Mouse (Mus musculus) intestine, embryonic 14.5 days (tissue): Measurements from ENCODE around the gene Chic2. TPM values are rescaled to one million over a fixed set of nuclear protein-coding genes. Genes with fewer than 3 reads are reported as not detected.

Experiments used
- ATAC-seq: fragments of 200-750 bp; cut with Nextera tagmentation; replicated peaks from 2 replicates; pipeline ENCODE4 v1.8.0; 2017; ENCODE audit warnings: low read depth, moderate number of reproducible peaks, moderate TSS enrichment, moderate library complexity; ENCODE audit not compliant: low FRiP score, low TSS enrichment
- DNase-seq: peaks from one replicate; pipeline ENCODE4 v3.0.0-alpha.2; 2018; ENCODE audit warnings: low spot score
- H3K27ac ChIP-seq: fragments of 300-500 bp; sonication (generic); 2 replicates; pipeline ENCODE4 v1.5.1; 2014; ENCODE audit warnings: low read depth, mild to moderate bottlenecking, control low read depth
- H3K27me3 ChIP-seq: fragments of 300-500 bp; sonication (generic); replicated peaks from 2 replicates; pipeline ENCODE4 v1.6.1; 2014; ENCODE audit warnings: low read length, control low read depth; ENCODE audit not compliant: control insufficient read depth, insufficient read depth
- H3K36me3 ChIP-seq: fragments of 300-500 bp; sonication (generic); 2 replicates; pipeline ENCODE4 v1.6.1; 2014; ENCODE audit warnings: low read length, control low read depth; ENCODE audit not compliant: control insufficient read depth, insufficient read depth
- H3K4me1 ChIP-seq: fragments of 300-500 bp; sonication (generic); replicated peaks from 2 replicates; pipeline ENCODE4 v1.6.1; 2014; ENCODE audit warnings: low read length, control low read depth, mixed read lengths; ENCODE audit not compliant: control insufficient read depth, insufficient read depth
- H3K4me2 ChIP-seq: fragments of 300-500 bp; sonication (generic); 2 replicates; pipeline ENCODE4 v1.6.1; 2014; ENCODE audit warnings: low read length
- H3K4me3 ChIP-seq: fragments of 300-500 bp; sonication (generic); 2 replicates; pipeline ENCODE4 v1.5.1; 2014; ENCODE audit warnings: low read depth, low read length, control low read depth, mixed read lengths
- H3K9ac ChIP-seq: fragments of 300-500 bp; sonication (generic); 2 replicates; pipeline ENCODE4 v1.6.1; 2014; ENCODE audit warnings: mild to moderate bottlenecking, low read length
- H3K9me3 ChIP-seq: fragments of 300-500 bp; sonication (generic); 2 replicates; pipeline ENCODE4 v1.6.1; 2016; ENCODE audit warnings: low read length, control low read depth; ENCODE audit not compliant: control insufficient read depth
- WGBS: fragments of 180-500 bp; shearing (Covaris S2); extraction: QIAGEN DNeasy Blood & Tissue Kit; methylation state at CpG from one replicate; pipeline ENCODE4 v1.1.7; 2014; 5-methylcytosine and 5-hydroxymethylcytosine counted together
- polyA plus RNA-seq: library from polyadenylated mRNA; unstranded; fragments of >200 nt; fragmentation: Nextera tagmentation; extraction: Ambion mirVana; gene quantifications from 2 replicates; pipeline ENCODE4 v1.2.1, GENCODE M21; 2014

Gene Chic2
- polyA plus RNA-seq, 1 experiment from 2014 or later: 39.2 TPM

DNA sequence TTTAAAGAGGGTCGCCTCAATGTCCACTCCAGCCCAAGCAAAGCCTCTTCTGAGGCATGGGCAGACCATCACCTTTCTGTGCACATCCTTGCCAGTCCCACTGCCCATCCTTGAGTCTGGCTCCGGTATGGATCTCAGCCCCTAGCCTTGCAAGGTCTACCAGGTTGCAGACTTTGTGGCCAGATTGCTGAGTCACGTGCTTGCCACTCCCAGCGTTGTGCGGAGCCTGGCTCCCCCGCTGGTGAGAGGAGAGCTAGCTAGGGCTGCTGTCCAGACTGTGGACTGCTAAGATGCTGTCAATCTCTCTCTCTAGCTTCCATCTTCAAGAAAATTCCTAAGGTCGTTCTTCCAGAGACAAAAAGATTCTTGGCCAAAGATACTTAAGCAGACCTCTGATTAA is 35.0 kb upstream of the Chic2 start:
- WGBS: 1% methylated on average over 7 of the region's 7 CpGs
- Histone ChIP-seq H3K36me3 (no peaks in the 10 kb centered on the region), H3K4me2 (no peak overlapping the region), H3K27me3 (peaks cover 100% of the 10 kb centered on the region), H3K4me3 (no peak overlapping the region), H3K4me1 (no peaks in the 10 kb centered on the region), H3K9me3 (no peaks in the 10 kb centered on the region), H3K9ac (no peak overlapping the region), H3K27ac (no peak overlapping the region)
- ATAC-seq: no peak
- no peak for DNase-seq

DNA sequence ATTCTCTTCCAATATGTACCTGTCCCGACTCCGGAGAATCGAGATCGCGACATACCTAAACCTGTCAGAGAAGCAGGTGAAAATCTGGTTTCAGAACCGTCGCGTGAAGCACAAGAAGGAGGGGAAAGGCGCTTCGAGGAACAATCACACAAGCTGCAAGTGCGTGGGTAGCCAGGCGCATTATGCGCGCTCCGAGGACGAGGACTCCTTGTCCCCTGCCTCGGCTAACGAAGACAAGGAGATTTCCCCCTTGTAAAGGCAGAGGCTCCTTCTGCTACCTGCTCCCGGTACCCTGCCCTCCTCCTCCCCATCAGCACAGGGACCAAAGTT is 32.4 kb upstream of the Chic2 start:
- ATAC-seq: no peak
- whole genome bisulfite sequencing: under 1% methylated on average over 19 of the region's 19 CpGs

DNA sequence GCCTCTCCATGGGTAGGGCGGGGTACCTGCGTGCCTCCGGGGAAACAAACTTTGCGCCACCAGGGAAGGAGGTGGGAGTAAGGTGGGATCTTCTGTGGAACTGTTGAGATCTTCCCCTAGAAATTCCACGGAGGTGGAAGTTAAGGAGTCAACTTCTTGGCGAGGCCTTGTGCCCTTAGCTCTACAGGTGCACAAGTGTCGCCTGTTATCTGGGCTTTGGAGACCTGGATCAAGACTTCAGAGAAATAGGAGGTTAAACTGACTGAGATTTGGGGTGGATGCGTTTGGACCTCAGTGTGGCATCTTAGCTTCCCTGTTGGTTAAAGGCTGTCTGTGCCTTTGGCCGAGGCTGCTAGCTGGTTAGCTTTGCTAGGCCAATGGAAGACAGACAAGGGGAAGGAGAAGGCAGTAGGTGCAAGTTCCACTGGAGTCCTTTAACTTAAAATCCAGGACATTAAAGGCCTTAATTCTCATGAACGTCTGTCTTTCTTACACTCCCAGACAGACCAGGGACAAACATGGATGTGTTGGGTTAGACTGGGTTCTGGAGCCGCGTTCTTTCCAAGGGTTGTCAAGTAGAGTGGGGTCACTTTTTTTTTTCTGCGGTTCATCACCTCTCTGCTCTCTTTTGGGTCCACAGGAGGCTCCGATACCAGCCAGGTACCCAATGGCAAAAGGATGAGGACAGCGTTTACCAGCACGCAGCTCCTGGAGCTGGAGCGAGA is 31.9 kb upstream of the Chic2 start:
- WGBS: 1% methylated on average over 17 of the region's 17 CpGs
- no peaks in the 10 kb centered on the region for H3K4me1 ChIP-seq
- peaks cover 100% of the 10 kb centered on the region for H3K27me3 ChIP-seq
- no peak for ATAC-seq
- H3K27ac ChIP-seq: no peak overlapping the region
- H3K36me3 ChIP-seq: no peaks in the 10 kb centered on the region
- H3K4me2 ChIP-seq: peak overlapping the region; percentile 34
- 0 out of 2 replicates have a peak overlapping the region, but pooled peaks have one; percentile 17 for H3K4me3 ChIP-seq
- H3K9ac ChIP-seq: no peak overlapping the region
- no peak for DNase-seq
- H3K9me3 ChIP-seq: no peaks in the 10 kb centered on the region

More for the DNA sequence above, 32.4 kb upstream of the Chic2 start:
- no peak for DNase-seq
- Histone ChIP-seq H3K27ac (no peak overlapping the region), H3K4me2 (no peak overlapping the region), H3K27me3 (peaks cover 100% of the 10 kb centered on the region), H3K4me3 (no peak overlapping the region), H3K9me3 (no peaks in the 10 kb centered on the region), H3K36me3 (no peaks in the 10 kb centered on the region), H3K9ac (no peak overlapping the region), H3K4me1 (no peaks in the 10 kb centered on the region)

DNA sequence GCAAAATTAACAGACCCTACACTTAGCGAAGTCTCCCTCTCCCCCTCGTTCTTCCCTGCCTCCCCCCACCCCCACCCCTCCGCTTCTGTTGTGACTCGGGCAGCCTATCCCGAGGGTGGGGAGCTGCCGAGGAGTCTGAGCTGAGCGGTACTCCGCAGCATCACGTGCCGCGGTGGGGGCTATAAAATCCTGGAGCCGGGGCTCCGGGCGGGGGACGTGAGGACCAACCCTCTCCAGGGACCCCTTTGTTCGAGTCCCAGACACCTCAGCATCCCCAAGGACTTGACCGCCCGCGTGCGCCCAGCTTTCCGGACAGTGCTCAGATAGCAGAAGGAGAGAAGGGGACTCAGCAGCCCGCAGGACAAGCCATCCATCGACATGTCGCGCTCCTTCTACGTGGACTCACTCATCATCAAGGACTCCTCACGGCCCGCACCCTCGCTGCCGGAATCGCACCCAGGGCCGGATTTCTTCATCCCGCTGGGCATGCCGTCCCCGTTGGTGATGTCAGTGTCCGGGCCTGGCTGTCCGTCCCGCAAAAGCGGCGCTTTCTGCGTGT is 30.9 kb upstream of the Chic2 start, which contains the start of gene Gsx2:
TSS of gene Gsx2 (plus strand) at position 219 of the 559 bp plus-strand sequence.
- peak within 1 kb of the TSS; percentile 34 for H3K4me2 ChIP-seq
- H3K9ac ChIP-seq: no peak within 1 kb of the TSS
- H3K27me3 ChIP-seq: peaks cover 99% of the 10 kb centered on the region
- no peaks in the 10 kb centered on the region for H3K9me3 ChIP-seq
- under 1% methylated on average over 41 of the region's 41 CpGs for WGBS
- H3K4me3 ChIP-seq: peak within 1 kb of the TSS; percentile 17
- H3K36me3 ChIP-seq: no peaks in the 10 kb centered on the region
- no peak for ATAC-seq
- H3K27ac ChIP-seq: no peak within 1 kb of the TSS
- DNase-seq: no peak
- no peaks in the 10 kb centered on the region for H3K4me1 ChIP-seq

DNA sequence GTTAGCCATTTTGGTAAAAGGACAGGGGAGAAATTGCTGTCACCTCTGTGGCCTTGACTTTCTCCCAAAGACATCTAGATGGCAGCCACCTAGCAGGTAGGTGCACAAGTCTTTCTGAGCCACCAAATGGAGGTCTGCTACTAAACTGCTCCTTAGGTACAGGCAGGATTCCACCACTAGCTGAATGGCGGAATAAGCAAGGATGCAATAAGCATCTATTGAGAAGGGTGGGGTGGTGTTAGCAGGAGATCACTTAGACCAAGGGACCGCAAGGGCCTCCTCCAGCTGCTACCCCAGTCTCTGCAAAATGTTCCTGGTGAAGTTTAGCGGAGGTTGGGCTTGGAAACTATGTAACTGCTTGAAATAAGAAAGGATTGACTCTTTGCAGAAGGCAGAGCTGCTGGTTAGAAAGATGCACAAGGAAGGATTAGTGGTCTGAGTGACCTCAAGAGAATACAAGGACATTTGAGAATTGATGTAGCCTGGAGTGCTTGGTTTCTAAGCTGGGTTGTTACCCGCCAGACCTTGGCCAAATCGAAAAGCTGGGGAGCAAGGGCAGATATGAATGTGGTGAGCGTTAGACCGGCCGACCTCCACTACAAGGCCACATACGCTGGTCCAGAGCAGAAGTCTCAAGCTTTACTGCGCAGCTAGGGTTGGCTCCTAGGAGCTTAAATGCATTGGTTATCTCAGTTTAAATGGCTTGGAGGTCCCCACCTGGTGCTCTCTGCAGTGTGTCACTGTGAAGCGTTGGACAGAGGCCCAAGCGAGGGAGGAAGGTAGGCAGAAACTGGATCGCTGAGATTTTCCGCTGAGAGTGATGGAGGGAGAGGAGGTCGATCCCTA is 30.2 kb upstream of the Chic2 start:
- Histone ChIP-seq H3K27me3 (peaks cover 99% of the 10 kb centered on the region), H3K4me1 (no peaks in the 10 kb centered on the region), H3K36me3 (no peaks in the 10 kb centered on the region), H3K4me2 (peak overlapping the region; percentile 34; the same call in 1 of the 2 replicates), H3K4me3 (peak overlapping the region; percentile 17; the same call in 1 of the 2 replicates), H3K27ac (no peak overlapping the region), H3K9ac (no peak overlapping the region), H3K9me3 (no peaks in the 10 kb centered on the region)
- no peak for ATAC-seq
- WGBS: 10% methylated on average over 15 of the region's 15 CpGs
- no peak for DNase-seq

DNA sequence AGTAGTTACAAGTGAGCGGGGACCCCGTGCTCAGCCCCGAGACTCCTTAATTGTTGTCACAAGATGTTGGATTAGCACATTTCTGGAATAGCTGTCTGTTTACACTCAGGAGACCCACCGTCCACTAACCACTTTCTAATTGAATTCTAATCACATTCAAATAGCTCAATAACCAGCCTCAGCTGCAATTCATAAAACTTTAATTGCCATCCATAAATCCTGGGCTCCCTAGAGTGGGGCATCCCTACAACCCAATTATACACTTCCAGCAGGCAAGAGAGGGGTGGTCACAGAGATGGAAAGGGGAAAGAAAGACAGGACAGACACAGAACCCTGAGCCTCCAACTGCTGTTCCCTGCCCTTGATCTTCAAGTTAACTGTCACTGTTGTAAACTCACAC is 29.6 kb upstream of the Chic2 start:
- Histone ChIP-seq H3K4me1 (no peaks in the 10 kb centered on the region), H3K36me3 (no peaks in the 10 kb centered on the region), H3K9ac (no peak overlapping the region), H3K4me2 (no peak overlapping the region), H3K4me3 (no peak overlapping the region), H3K9me3 (no peaks in the 10 kb centered on the region), H3K27ac (no peak overlapping the region), H3K27me3 (peaks cover 99% of the 10 kb centered on the region)
- ATAC-seq: no peak
- no peak for DNase-seq
- WGBS: 7% methylated on average over 4 of the region's 4 CpGs

DNA sequence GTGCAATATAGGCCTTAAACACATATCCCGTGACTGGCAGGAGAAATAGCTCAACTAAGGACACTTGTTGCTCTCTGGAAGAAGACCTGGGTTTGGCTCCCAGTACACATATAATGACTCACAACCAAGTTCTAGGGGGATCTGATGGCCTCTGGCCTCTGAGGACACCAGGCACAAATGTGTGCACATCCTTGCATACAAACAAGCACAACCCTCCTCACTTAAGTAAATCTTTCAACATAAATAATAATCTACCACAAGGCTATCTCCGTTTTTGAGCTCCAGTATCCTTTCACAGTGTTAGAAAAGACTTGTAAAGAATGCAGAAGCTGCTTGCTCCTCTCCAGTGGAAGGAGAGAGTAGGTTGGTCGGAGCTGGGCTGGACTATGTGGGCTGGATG is 29.1 kb upstream of the Chic2 start:
- Histone ChIP-seq H3K4me2 (no peak overlapping the region), H3K4me3 (no peak overlapping the region), H3K9ac (no peak overlapping the region), H3K27ac (no peak overlapping the region), H3K36me3 (no peaks in the 10 kb centered on the region), H3K4me1 (no peaks in the 10 kb centered on the region), H3K9me3 (no peaks in the 10 kb centered on the region), H3K27me3 (peaks cover 99% of the 10 kb centered on the region)
- DNase-seq (no peak), ATAC-seq (no peak)
- 18% methylated on average over 3 of the region's 3 CpGs for WGBS

DNA sequence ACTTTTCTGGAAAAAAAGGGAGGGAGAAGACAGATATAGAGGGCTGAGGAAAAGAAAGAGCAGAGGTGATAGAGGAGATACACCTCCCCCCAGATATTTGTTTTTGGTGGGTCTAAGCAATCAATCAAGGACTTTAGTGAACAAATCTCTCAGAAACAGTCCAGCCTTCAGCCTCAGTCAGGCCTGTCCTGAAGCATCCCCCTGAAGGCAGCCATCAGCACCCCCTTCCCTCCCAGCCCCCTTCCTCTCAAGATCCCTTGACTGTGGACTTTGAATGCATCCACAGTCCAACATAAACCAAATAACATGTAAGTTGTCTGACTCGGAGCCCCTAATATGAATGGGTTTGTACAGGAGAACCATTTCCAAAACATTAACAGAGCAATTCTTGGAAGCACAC is 28.6 kb upstream of the Chic2 start:
- Histone ChIP-seq H3K4me3 (no peak overlapping the region), H3K27ac (no peak overlapping the region), H3K4me2 (no peak overlapping the region), H3K36me3 (no peaks in the 10 kb centered on the region), H3K9me3 (no peaks in the 10 kb centered on the region), H3K27me3 (peaks cover 99% of the 10 kb centered on the region), H3K9ac (no peak overlapping the region), H3K4me1 (no peaks in the 10 kb centered on the region)
- DNase-seq (no peak), ATAC-seq (no peak)
- 14% methylated on average over 1 of the region's 1 CpGs for WGBS
